Mouse (Mus musculus) MEL (cell line): ENCODE data around the gene Rmnd5b. TPM values are rescaled to one million over a fixed set of nuclear protein-coding genes. Genes with fewer than 3 reads are reported as not detected.

Source experiments
- DNase-seq: peaks from one replicate; pipeline ENCODE4 v3.0.0; 2011; ENCODE audit warnings: low read depth, low spot score
- H3K27ac ChIP-seq: 2 replicates; pipeline ENCODE4 v1.5.1; 2012; ENCODE audit warnings: low read depth, mild to moderate bottlenecking, control low read depth, low read length, moderate library complexity; ENCODE audit not compliant: control insufficient read depth
- H3K27me3 ChIP-seq, 2 experiments: fragments of 150-350 bp in 1 of 2; sonication (generic) in 1 of 2; 2 replicates each; pipeline ENCODE4 v1.6.1; 2012; ENCODE audit warnings: low read length in 2 of 2, mild to moderate bottlenecking in 2 of 2, improper control_type of control experiment in 1 of 2, moderate library complexity in 1 of 2; ENCODE audit not compliant: insufficient read depth in 2 of 2, control insufficient read depth in 1 of 2
- H3K36me3 ChIP-seq, 2 experiments: 2 replicates each; pipeline ENCODE4 v1.6.1; 2012 to 2014; ENCODE audit warnings: low read length in 2 of 2, improper control_type of control experiment in 1 of 2, inconsistent platforms in 1 of 2, mild to moderate bottlenecking in 1 of 2; ENCODE audit not compliant: insufficient read depth in 2 of 2, control insufficient read depth in 1 of 2
- H3K4me1 ChIP-seq, 2 experiments: fragments of 150-350 bp in 1 of 2; sonication (generic) in 1 of 2; 2 replicates each; pipeline ENCODE4 v1.6.1; 2012; ENCODE audit warnings: low read length in 2 of 2, improper control_type of control experiment in 1 of 2, mild to moderate bottlenecking in 1 of 2; ENCODE audit not compliant: insufficient read depth in 2 of 2, control insufficient read depth in 1 of 2
- H3K4me3 ChIP-seq, 2 experiments: fragments of 150-350 bp in 1 of 2; sonication (generic) in 1 of 2; 2 replicates each; pipeline ENCODE4 v1.5.1; 2012; ENCODE audit warnings: low read depth in 2 of 2, low read length in 2 of 2, mild to moderate bottlenecking in 2 of 2, moderate library complexity in 2 of 2, control low read depth in 1 of 2, improper control_type of control experiment in 1 of 2; ENCODE audit not compliant: control insufficient read depth in 1 of 2, insufficient read depth in 1 of 2
- H3K79me2 ChIP-seq: 2 replicates; pipeline ENCODE4 v1.6.1; 2012; ENCODE audit warnings: mild to moderate bottlenecking, low read length, moderate library complexity; ENCODE audit not compliant: control insufficient read depth, poor library complexity, insufficient read depth
- H3K9ac ChIP-seq: 2 replicates; pipeline ENCODE4 v1.6.1; 2012; ENCODE audit warnings: low read depth, mild to moderate bottlenecking, control low read depth, low read length, moderate library complexity; ENCODE audit not compliant: control insufficient read depth, poor library complexity, severe bottlenecking
- H3K9me3 ChIP-seq: fragments of 150-350 bp; sonication (generic); replicated peaks from 2 replicates; pipeline ENCODE4 v1.6.1; 2012; ENCODE audit warnings: mild to moderate bottlenecking, low read length, improper control_type of control experiment, moderate library complexity; ENCODE audit not compliant: insufficient read depth
- BHLHE40 ChIP-seq: IDR thresholded peaks from 2 replicates; pipeline ENCODE4 v1.6.1; 2012; ENCODE audit warnings: low read depth, mild to moderate bottlenecking, inconsistent platforms, low read length, improper control_type of control experiment, borderline replicate concordance
- CHD1 ChIP-seq: IDR thresholded peaks from 2 replicates; pipeline ENCODE4 v1.6.1; 2012; ENCODE audit warnings: low read depth, mild to moderate bottlenecking, inconsistent platforms, low read length, improper control_type of control experiment
- CHD2 ChIP-seq: IDR thresholded peaks from 2 replicates; pipeline ENCODE4 v1.6.1; 2011; ENCODE audit warnings: low read length, improper control_type of control experiment
- E2F4 ChIP-seq: IDR thresholded peaks from 2 replicates; pipeline ENCODE4 v1.6.1; 2011; ENCODE audit warnings: low read depth, low read length, improper control_type of control experiment, borderline replicate concordance
- ELF1 ChIP-seq: IDR thresholded peaks from 2 replicates; pipeline ENCODE4 v1.6.1; 2014; ENCODE audit warnings: low read depth, mild to moderate bottlenecking, inconsistent platforms, low read length, improper control_type of control experiment, moderate library complexity
- EP300 ChIP-seq, 2 experiments: IDR thresholded peaks; 2 replicates each; pipeline ENCODE4 v1.6.1; 2011; ENCODE audit warnings: improper control_type of control experiment in 2 of 2, low read length in 2 of 2, low read depth in 1 of 2, mild to moderate bottlenecking in 1 of 2
- ETS1 ChIP-seq: IDR thresholded peaks from 2 replicates; pipeline ENCODE4 v1.6.1; 2012; ENCODE audit warnings: low read depth, mild to moderate bottlenecking, inconsistent platforms, low read length, improper control_type of control experiment, moderate library complexity
- GABPA ChIP-seq: IDR thresholded peaks from 2 replicates; pipeline ENCODE4 v1.6.1; 2012; ENCODE audit warnings: low read depth, mild to moderate bottlenecking, inconsistent platforms, low read length, improper control_type of control experiment, moderate library complexity
- GATA1 ChIP-seq: IDR thresholded peaks from 2 replicates; pipeline ENCODE4 v1.6.1; 2011; ENCODE audit warnings: low read depth, low read length, improper control_type of control experiment
- HCFC1 ChIP-seq: IDR thresholded peaks from 2 replicates; pipeline ENCODE4 v1.6.1; 2012; ENCODE audit warnings: low read depth, mild to moderate bottlenecking, inconsistent platforms, low read length, improper control_type of control experiment, moderate library complexity
- JUND ChIP-seq: IDR thresholded peaks from 2 replicates; pipeline ENCODE4 v1.6.1; 2011; ENCODE audit warnings: low read depth, mild to moderate bottlenecking, improper control_type of control experiment, low read length
- KAT2A ChIP-seq: conservative IDR thresholded peaks from 2 replicates; pipeline ENCODE4 v1.6.1; 2012; ENCODE audit warnings: low read depth, low read length, improper control_type of control experiment, inconsistent platforms
- MAFK ChIP-seq: IDR thresholded peaks from 2 replicates; pipeline ENCODE4 v1.6.1; 2011; ENCODE audit warnings: low read depth, mild to moderate bottlenecking, low read length, improper control_type of control experiment, borderline replicate concordance
- MAX ChIP-seq: IDR thresholded peaks from 2 replicates; pipeline ENCODE4 v1.6.1; 2011; ENCODE audit warnings: low read length, improper control_type of control experiment
- MAZ ChIP-seq: IDR thresholded peaks from 2 replicates; pipeline ENCODE4 v1.6.1; 2012; ENCODE audit warnings: low read depth, mild to moderate bottlenecking, inconsistent platforms, low read length, improper control_type of control experiment
- MEF2A ChIP-seq: IDR thresholded peaks from 2 replicates; pipeline ENCODE4 v1.6.1; 2014; ENCODE audit warnings: low read depth, mild to moderate bottlenecking, inconsistent platforms, low read length, improper control_type of control experiment; ENCODE audit not compliant: poor library complexity, insufficient replicate concordance, severe bottlenecking; ENCODE audit errors: extremely low read depth
- MYB ChIP-seq: IDR thresholded peaks from 2 replicates; pipeline ENCODE4 v1.6.1; 2011; ENCODE audit warnings: mild to moderate bottlenecking, low read depth, low read length, improper control_type of control experiment
- MYC ChIP-seq: IDR thresholded peaks from 2 replicates; pipeline ENCODE4 v1.6.1; 2011; ENCODE audit warnings: low read depth, mild to moderate bottlenecking, low read length, improper control_type of control experiment, moderate library complexity
- NELFE ChIP-seq: IDR thresholded peaks from 2 replicates; pipeline ENCODE4 v1.6.1; 2011; ENCODE audit warnings: low read depth, low read length, improper control_type of control experiment
- NRF1 ChIP-seq: IDR thresholded peaks from 2 replicates; pipeline ENCODE4 v1.6.1; 2014; ENCODE audit warnings: low read depth, mild to moderate bottlenecking, inconsistent platforms, low read length, improper control_type of control experiment, moderate library complexity; ENCODE audit not compliant: poor library complexity, insufficient read depth, severe bottlenecking
- POLR2A ChIP-seq, 2 experiments: IDR thresholded peaks; 2 replicates each; pipeline ENCODE4 v1.6.1; 2011 to 2012; ENCODE audit warnings: low read length in 2 of 2, mild to moderate bottlenecking in 2 of 2, control low read depth in 1 of 2, improper control_type of control experiment in 1 of 2, low read depth in 1 of 2, moderate library complexity in 1 of 2; ENCODE audit not compliant: control insufficient read depth in 1 of 2, insufficient read depth in 1 of 2, poor library complexity in 1 of 2
- POLR2AphosphoS2 ChIP-seq: IDR thresholded peaks from 2 replicates; pipeline ENCODE4 v1.6.1; 2011; ENCODE audit warnings: low read length, improper control_type of control experiment
- POLR2AphosphoS5 ChIP-seq: IDR thresholded peaks from 2 replicates; pipeline ENCODE4 v1.6.1; 2012; ENCODE audit warnings: low read depth, borderline replicate concordance, mild to moderate bottlenecking, inconsistent platforms, low read length, moderate library complexity, mixed read lengths
- RAD21 ChIP-seq: IDR thresholded peaks from 2 replicates; pipeline ENCODE4 v1.6.1; 2011; ENCODE audit warnings: mild to moderate bottlenecking, low read depth, low read length, improper control_type of control experiment
- RCOR1 ChIP-seq: IDR thresholded peaks from 2 replicates; pipeline ENCODE4 v1.6.1; 2012; ENCODE audit warnings: low read depth, mild to moderate bottlenecking, inconsistent platforms, low read length, improper control_type of control experiment
- SIN3A ChIP-seq: IDR thresholded peaks from 2 replicates; pipeline ENCODE4 v1.6.1; 2012; ENCODE audit warnings: low read length, improper control_type of control experiment, inconsistent platforms
- TAL1 ChIP-seq: IDR thresholded peaks from 2 replicates; pipeline ENCODE4 v1.6.1; 2012; ENCODE audit warnings: mild to moderate bottlenecking, inconsistent platforms, low read length, moderate library complexity, mixed read lengths
- TBP ChIP-seq: IDR thresholded peaks from 2 replicates; pipeline ENCODE4 v1.8.0; 2011; ENCODE audit warnings: low read depth, low read length, improper control_type of control experiment
- TCF12 ChIP-seq: IDR thresholded peaks from 2 replicates; pipeline ENCODE4 v1.6.1; 2014; ENCODE audit warnings: low read depth, mild to moderate bottlenecking, inconsistent platforms, low read length, improper control_type of control experiment, moderate library complexity
- UBTF ChIP-seq: IDR thresholded peaks from 2 replicates; pipeline ENCODE4 v1.6.1; 2012; ENCODE audit warnings: low read depth, mild to moderate bottlenecking, inconsistent platforms, low read length, improper control_type of control experiment, moderate library complexity, borderline replicate concordance; ENCODE audit not compliant: insufficient read depth
- USF1 ChIP-seq: IDR thresholded peaks from 2 replicates; pipeline ENCODE4 v1.6.1; 2014; ENCODE audit warnings: low read depth, mild to moderate bottlenecking, inconsistent platforms, low read length, improper control_type of control experiment, moderate library complexity
- USF2 ChIP-seq, 2 experiments: IDR thresholded peaks; 2 replicates each; pipeline ENCODE4 v1.6.1; 2011 to 2012; ENCODE audit warnings: improper control_type of control experiment in 2 of 2, low read length in 2 of 2, borderline replicate concordance in 1 of 2, inconsistent platforms in 1 of 2, low read depth in 1 of 2, mild to moderate bottlenecking in 1 of 2; ENCODE audit not compliant: insufficient read depth in 1 of 2
- ZC3H11A ChIP-seq: IDR thresholded peaks from 2 replicates; pipeline ENCODE4 v1.6.1; 2012; ENCODE audit warnings: low read depth, mild to moderate bottlenecking, inconsistent platforms, low read length, improper control_type of control experiment
- ZKSCAN1 ChIP-seq: IDR thresholded peaks from 2 replicates; pipeline ENCODE4 v1.6.1; 2012; ENCODE audit warnings: low read depth, mild to moderate bottlenecking, inconsistent platforms, low read length, improper control_type of control experiment, moderate library complexity
- ZMIZ1 ChIP-seq: IDR thresholded peaks from 2 replicates; pipeline ENCODE4 v1.6.1; 2012; ENCODE audit warnings: low read depth, mild to moderate bottlenecking, inconsistent platforms, low read length, improper control_type of control experiment, moderate library complexity
- polyA plus RNA-seq, 2 experiments: library from polyadenylated mRNA; stranded (reverse) in 1 of 2; unstranded in 1 of 2; fragments of >175 nt in 1 of 2; fragments of >200 nt in 1 of 2; gene quantifications; 2 replicates each; pipeline versions ENCODE4 v1.2.1 to v1.2.4; 2012; ENCODE audit warnings: low replicate concordance in 2 of 2, low read depth in 1 of 2; ENCODE audit not compliant: insufficient read length in 2 of 2, insufficient read depth in 1 of 2, missing spikeins in 1 of 2
- total RNA-seq: library from RNA; depleted of rRNA; stranded (reverse); fragments of 300-350 nt; gene quantifications from 2 replicates; pipeline ENCODE4 v1.2.3, GENCODE M21; 2012

The Rmnd5b gene
- total and polyA plus RNA-seq, 3 experiments: 52.5 to 63.0 TPM; not detected in 1

DNA sequence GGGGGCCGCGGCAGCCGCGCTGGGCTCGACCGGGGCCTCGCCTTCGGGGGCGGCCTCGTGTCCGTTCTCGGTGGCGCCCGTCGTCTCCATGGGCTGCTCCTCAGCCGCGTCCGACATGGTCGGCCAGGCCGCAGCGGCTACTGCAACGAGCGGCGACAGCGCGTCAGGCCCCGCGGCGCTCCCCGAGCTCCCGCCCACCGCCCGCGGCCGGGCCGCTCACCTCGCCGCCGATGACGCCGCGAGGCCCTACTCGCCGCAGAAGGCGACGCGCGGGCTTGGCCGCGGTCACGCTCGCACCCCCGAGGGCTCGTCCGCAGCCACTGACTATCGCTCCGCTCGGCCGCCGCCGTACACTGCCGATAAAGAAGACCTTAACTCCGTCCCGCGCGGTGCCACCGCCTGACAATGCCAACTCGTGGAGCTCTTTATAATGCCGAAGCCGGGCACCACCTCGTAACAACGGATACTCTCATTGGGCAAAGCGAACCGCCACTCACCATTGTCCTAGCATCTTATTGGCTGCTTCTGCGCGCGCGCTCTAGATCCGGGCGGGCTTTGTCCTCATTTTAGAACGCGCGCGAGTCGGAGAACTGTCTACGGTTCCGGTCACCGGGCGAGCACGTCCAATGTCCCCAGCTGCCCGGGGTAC is 29.1 kb downstream of the Rmnd5b start, which contains the start of gene Hnrnpab:
Gene Hnrnpab, minus strand, starts transcription at position 401 of the 649 bp plus-strand sequence.
- H3K27me3 ChIP-seq: no peaks in the 10 kb centered on the region
- peak; percentile 99 for DNase-seq
- H3K9me3 ChIP-seq: no peaks in the 10 kb centered on the region
- peak within 1 kb of the TSS; percentile 94 for H3K9ac ChIP-seq
- H3K27ac ChIP-seq: peak within 1 kb of the TSS; percentile 87
- peaks cover 5 to 34% of the 10 kb centered on the region in 2 experiments for H3K4me1 ChIP-seq
- H3K79me2 ChIP-seq: peaks cover 49% of the 10 kb centered on the region
- H3K36me3 ChIP-seq: peaks cover 27 to 57% of the 10 kb centered on the region in 2 experiments
- H3K4me3 ChIP-seq: peak within 1 kb of the TSS; percentile 77 to 88
- TF ChIP-seq ZMIZ1 (peak; percentile 100), ELF1 (no peak), USF1 (no peak; the same call in 1 of the 2 replicates), MAFK (no peak), MAX (peak; percentile 92), GATA1 (no peak; the same call in 1 of the 2 replicates), POLR2AphosphoS5 (peak; percentile 97), JUND (no peak), TCF12 (peak; percentile 84; the same call in 1 of the 2 replicates), HCFC1 (peak; percentile 90), ETS1 (0 out of 2 replicates have a peak, but pooled peaks have one; percentile 54), MEF2A (no peak), GABPA (no peak), UBTF (no peak), USF2 (IDR thresholded peaks at IDR 0.05; ENCODE audit: borderline replicate concordance in 1 of 2, insufficient read depth in 1 of 2, low read depth in 1 of 2, low read length in 2 of 2) (no peak), TAL1 (no peak), CHD2 (peak; percentile 65; the same call in 1 of the 2 replicates), ZC3H11A (no peak), E2F4 (peak; percentile 96), NELFE (peak; percentile 100), CHD1 (peak; percentile 48; the same call in 1 of the 2 replicates), RCOR1 (peak; percentile 32; the same call in 1 of the 2 replicates), RAD21 (no peak), BHLHE40 (no peak), POLR2A (IDR thresholded peaks at IDR 0.05; ENCODE audit: control insufficient read depth in 1 of 2, insufficient read depth in 1 of 2, low read depth in 1 of 2, low read length in 2 of 2, poor library complexity in 1 of 2) (peak; percentile 100), MYB (no peak), KAT2A (no peak; the same call in 1 of the 2 replicates), EP300 (IDR thresholded peaks at IDR 0.05; ENCODE audit: low read depth in 1 of 2, low read length in 2 of 2) (peak in 1 of 2 experiments; percentile 26; a peak in 1 of 4 replicates), ZKSCAN1 (no peak), NRF1 (peak; percentile 71), MYC (peak; percentile 97), MAZ (peak; percentile 47; the same call in 1 of the 2 replicates), SIN3A (peak; percentile 90), TBP (peak; percentile 99), POLR2AphosphoS2 (peak; percentile 99)
